Mouse (Mus musculus) urinary bladder, postnatal 25 days (tissue): ENCODE measurements around the gene Pih1d1.
"Not testable (repeated sequence)": the region's sequence is repeated elsewhere in the genome, so short reads cannot be mapped to it uniquely, and the experiment has no call there.

Experiments used
- DNase-seq: peaks from one replicate; pipeline ENCODE4 v3.0.0; 2022; ENCODE audit warnings: low spot score

Gene Pih1d1

GRCm38 (mm10) chr7:45147899-45148298, 6.2 kb upstream of the Pih1d1 start:
- no peak for DNase-seq

GRCm38 (mm10) chr7:45148534-45149098, 5.5 kb upstream of the Pih1d1 start:
- no peak for DNase-seq

- DNase-seq: no peak
Measured at GRCm38 (mm10) chr7:45149545-45149944, 4.6 kb upstream of the Pih1d1 start.

GRCm38 (mm10) chr7:45150321-45150720, 3.8 kb upstream of the Pih1d1 start:
- DNase-seq: no peak

GRCm38 (mm10) chr7:45151303-45151702, 2.8 kb upstream of the Pih1d1 start:
- no peak for DNase-seq

- DNase-seq: not testable (repeated sequence)
Measured at GRCm38 (mm10) chr7:45153052-45153451, 1.1 kb upstream of the Pih1d1 start.

GRCm38 (mm10) chr7:45153586-45153985, 517 bp upstream of the Pih1d1 start:
- DNase-seq: no peak

- DNase-seq: peak; percentile 44
Measured at GRCm38 (mm10) chr7:45154993-45155514, 951 bp downstream of the Pih1d1 start.

- DNase-seq: no peak
Measured at GRCm38 (mm10) chr7:45155590-45155989, 1.5 kb downstream of the Pih1d1 start.

- no peak for DNase-seq
Measured at GRCm38 (mm10) chr7:45156206-45156605, 2.1 kb downstream of the Pih1d1 start.

- no peak for DNase-seq
Measured at GRCm38 (mm10) chr7:45157459-45157858, 3.4 kb downstream of the Pih1d1 start.

GRCm38 (mm10) chr7:45158991-45159390, 4.9 kb downstream of the Pih1d1 start:
- DNase-seq: no peak

GRCm38 (mm10) chr7:45160316-45160800, 6.3 kb downstream of the Pih1d1 start:
- no peak for DNase-seq

- no peak for DNase-seq
Measured at GRCm38 (mm10) chr7:45160866-45161265, 6.8 kb downstream of the Pih1d1 start.

- DNase-seq: peak; percentile 93
Measured at GRCm38 (mm10) chr7:45161612-45162473, 7.7 kb downstream of the Pih1d1 start.

- no peak for DNase-seq
Measured at GRCm38 (mm10) chr7:45162551-45162950, 8.4 kb downstream of the Pih1d1 start.

GRCm38 (mm10) chr7:45162996-45163615, 9.0 kb downstream of the Pih1d1 start:
- DNase-seq: no peak

GRCm38 (mm10) chr7:45163735-45164490, 9.8 kb downstream of the Pih1d1 start, which contains the start of gene Slc17a7:
TSS of gene Slc17a7 (plus strand) at chr7:45163949.
- DNase-seq: no peak

- DNase-seq: no peak
Measured at GRCm38 (mm10) chr7:45164833-45165232, 10.7 kb downstream of the Pih1d1 start.

- DNase-seq: no peak
Measured at GRCm38 (mm10) chr7:45165701-45166100, 11.6 kb downstream of the Pih1d1 start.

GRCm38 (mm10) chr7:45166950-45167401, 12.9 kb downstream of the Pih1d1 start:
- DNase-seq: no peak
